ENCODE assay signal across 20 mouse cellular contexts in the genomic region with DNA sequence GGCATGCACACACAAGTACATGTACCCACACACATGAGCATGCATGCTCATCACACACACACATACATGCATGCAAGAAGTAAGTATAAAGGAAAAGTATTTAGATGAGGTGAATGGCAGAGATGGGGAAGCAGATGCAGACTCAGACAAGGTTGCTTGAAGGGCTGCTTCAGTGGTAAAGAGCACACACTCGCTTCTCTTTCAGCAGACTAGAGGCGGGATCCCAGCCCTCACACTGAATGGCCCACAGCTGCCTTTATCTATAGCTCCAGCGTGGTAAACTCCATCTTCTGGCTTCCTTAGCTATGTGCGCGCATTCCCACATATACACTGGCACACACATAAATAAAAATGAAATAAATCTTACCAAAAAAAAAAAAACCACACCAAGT. TPM values are rescaled to one million over a fixed set of nuclear protein-coding genes. Genes with fewer than 3 reads are reported as not detected.
DNase-seq lines count a peak whose midpoint lies in the region; ATAC-seq lines count a peak whose summit lies in the region.
"Had no signal": no experiment of that assay in that cellular context is flagged by ENCODE, and none has a peak within 500 bp of the region (broad histone marks: within the 10 kb centered on the region; RNA-seq: fewer than 3 reads in every experiment).

No protein-coding gene starts in this region.

- peaks cover 90% of the 10 kb centered on the region for H3K4me1 ChIP-seq in megakaryocyte, embryonic 14.5 days
- peaks cover 12% of the 10 kb centered on the region for H3K4me1 ChIP-seq in liver, embryonic 11.5 days (replicated peaks; ENCODE audit: control insufficient read depth, insufficient read depth, low read length)
- H3K4me1 ChIP-seq: embryonic facial prominence, embryonic 10.5 days; forebrain, embryonic 13.5 days; heart, embryonic 15.5 days; hindbrain, embryonic 13.5 days had no signal

- H3K4me2 ChIP-seq in liver, embryonic 11.5 days = peak overlapping the region; percentile 14; the same call in 1 of the 2 replicates
- H3K4me2 ChIP-seq: forebrain, embryonic 13.5 days; heart, embryonic 11.5 days; heart, embryonic 15.5 days; hindbrain, embryonic 13.5 days had no signal

- H3K9ac ChIP-seq in liver, embryonic 11.5 days (ENCODE audit: low read depth, low read length) = no peak overlapping the region
- H3K9ac ChIP-seq: forebrain, embryonic 13.5 days; forebrain, postnatal 0 days; heart, embryonic 15.5 days; hindbrain, embryonic 13.5 days had no signal

- H3K4me3 ChIP-seq in megakaryocyte, embryonic 14.5 days (replicated peaks) = peak overlapping the region; percentile 81
- H3K4me3 ChIP-seq in liver, embryonic 11.5 days (ENCODE audit: low read depth, low read length) = no peak overlapping the region
- H3K4me3 ChIP-seq: embryonic facial prominence, embryonic 10.5 days; forebrain, embryonic 13.5 days; heart, embryonic 15.5 days; hindbrain, embryonic 13.5 days had no signal

- no peaks in the 10 kb centered on the region for H3K9me3 ChIP-seq in megakaryocyte, embryonic 14.5 days
- no peaks in the 10 kb centered on the region for H3K9me3 ChIP-seq in liver, embryonic 11.5 days (ENCODE audit: control insufficient read depth, low read length)
- H3K9me3 ChIP-seq: embryonic facial prominence, embryonic 10.5 days; forebrain, embryonic 13.5 days; heart, embryonic 15.5 days; hindbrain, embryonic 13.5 days had no signal

- H3K27me3 ChIP-seq in megakaryocyte, embryonic 14.5 days (replicated peaks) = no peaks in the 10 kb centered on the region
- H3K27me3 ChIP-seq in liver, embryonic 11.5 days (replicated peaks; ENCODE audit: control insufficient read depth, insufficient read depth, low read length) = no peaks in the 10 kb centered on the region
- H3K27me3 ChIP-seq: forebrain, embryonic 13.5 days; heart, embryonic 15.5 days; hindbrain, embryonic 13.5 days had no signal

- no peak for ATAC-seq in megakaryocyte, adult 5-6 weeks (ENCODE audit: poor library complexity, severe bottlenecking)
- peak; percentile 72 for ATAC-seq in liver, embryonic 11.5 days (replicated peaks; ENCODE audit: low FRiP score)
- ATAC-seq in megakaryocyte-erythroid progenitor cell, adult 5-6 weeks (replicated peaks; ENCODE audit: low FRiP score, low TSS enrichment, poor library complexity, severe bottlenecking) = peak; percentile 70
- ATAC-seq: forebrain, embryonic 13.5 days; forebrain, postnatal 0 days; hindbrain, postnatal 0 days had no signal

- DNase-seq in liver, embryonic 11.5 days (ENCODE audit: low spot score) = no peak
- DNase-seq in cerebellum, adult 11-12 months = no peak
- DNase-seq in kidney, postnatal 14 days = no peak
- DNase-seq: adrenal gland, postnatal 10 days; cerebellum, adult 11 months; cerebellum, adult 9-10 months; cerebellum, postnatal 25 days; forebrain, postnatal 0 days; gastrocnemius, postnatal 25 days; heart, adult 18-20 months; heart, postnatal 14 days had no signal

- H3K36me3 ChIP-seq in megakaryocyte, embryonic 14.5 days (replicated peaks; ENCODE audit: low read length) = peaks cover 66% of the 10 kb centered on the region
- H3K36me3 ChIP-seq in liver, embryonic 11.5 days (ENCODE audit: control insufficient read depth, insufficient read depth, low read length) = no peaks in the 10 kb centered on the region
- H3K36me3 ChIP-seq: embryonic facial prominence, embryonic 10.5 days; heart, embryonic 15.5 days; hindbrain, embryonic 13.5 days had no signal

- no peak overlapping the region; the same call in 1 of the 2 replicates for H3K27ac ChIP-seq in liver, embryonic 11.5 days (ENCODE audit: low read depth, low read length)
- H3K27ac ChIP-seq: embryonic facial prominence, embryonic 10.5 days; forebrain, embryonic 13.5 days; heart, embryonic 15.5 days; hindbrain, embryonic 13.5 days; hindbrain, postnatal 0 days had no signal

- WGBS in liver, embryonic 11.5 days = 42% methylated on average over 5 of the region's 5 CpGs

RNA-seq across cellular contexts. Expression of a gene that starts 53.6 kb away (rescaled TPM):
- polyA plus RNA-seq in megakaryocyte, embryonic 14.5 days (2012; ENCODE audit: insufficient read depth, low replicate concordance) = 11.0 and 22.0 TPM in 2 replicates
- 3.2 and 4.3 TPM in 2 replicates for total RNA-seq in megakaryocyte, adult 5-6 weeks (2015)
- total RNA-seq in megakaryocyte, adult 5-6 weeks (2017) = 3.5 and 3.9 TPM in 2 replicates
- 11.9 and 13.0 TPM in 2 replicates for polyA plus RNA-seq in liver, embryonic 11.5 days (2014; fragmentation: Nextera tagmentation; extraction: Ambion mirVana)
- total RNA-seq in megakaryocyte-erythroid progenitor cell, adult 5-6 weeks (2014; fragmentation: Nextera tagmentation) = 6.9 and 18.0 TPM in 2 replicates
- total RNA-seq in megakaryocyte-erythroid progenitor cell, adult 5-6 weeks (2017) = 8.5 and 14.4 TPM in 2 replicates
